Mouse (Mus musculus) naive thymus-derived CD4-positive, alpha-beta T cell, adult 2 months (primary cell): ENCODE results near the gene Ajap1.

Source experiments
- DNase-seq: peaks from one replicate; pipeline ENCODE4 v3.0.0-alpha.2; 2011; ENCODE audit warnings: low read depth

Ajap1 gene

GRCm38 (mm10) chr4:153357539-153358242, 124.9 kb downstream of the Ajap1 start:
- no peak for DNase-seq

DNA sequence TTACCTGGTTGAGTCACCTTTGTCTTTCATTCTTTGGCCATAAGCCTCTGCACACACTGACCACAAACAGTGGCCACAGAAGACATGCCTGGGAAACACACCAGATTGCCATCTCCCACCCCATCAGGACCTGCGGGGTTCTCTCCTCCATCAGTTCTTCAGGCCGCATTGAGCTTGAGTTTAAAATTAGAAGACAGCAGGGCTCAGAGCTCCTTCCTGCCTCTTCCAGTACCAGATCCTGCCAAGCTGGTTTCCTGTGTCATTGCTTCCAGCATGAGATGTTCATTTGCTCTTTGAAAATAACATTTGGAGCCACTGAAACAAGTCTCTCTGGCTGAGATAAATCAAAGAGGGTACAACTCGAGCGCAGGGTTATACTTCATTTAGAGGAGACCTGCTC, 126.4 kb downstream of the Ajap1 start:
- no peak for DNase-seq

DNA sequence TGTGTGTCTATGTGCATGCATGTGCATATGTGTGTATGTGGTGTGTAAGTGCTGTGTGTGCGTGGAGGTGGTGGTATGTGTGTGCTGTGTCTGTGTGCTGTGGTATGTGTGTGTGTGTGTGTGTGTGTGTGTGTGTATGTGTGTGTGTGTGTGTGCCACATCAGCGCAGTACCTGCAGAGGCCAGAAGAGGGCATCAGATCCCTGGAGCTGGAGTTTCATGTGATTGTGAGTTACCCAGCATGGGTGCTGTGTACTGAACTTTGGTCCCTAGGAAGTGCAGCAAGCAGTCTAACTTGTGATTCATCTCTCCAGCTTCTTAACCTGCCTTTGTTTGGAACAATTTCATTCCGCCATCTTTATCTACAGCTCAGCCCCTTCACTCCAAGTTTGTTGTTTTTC, 137.6 kb downstream of the Ajap1 start:
- no peak for DNase-seq

DNA sequence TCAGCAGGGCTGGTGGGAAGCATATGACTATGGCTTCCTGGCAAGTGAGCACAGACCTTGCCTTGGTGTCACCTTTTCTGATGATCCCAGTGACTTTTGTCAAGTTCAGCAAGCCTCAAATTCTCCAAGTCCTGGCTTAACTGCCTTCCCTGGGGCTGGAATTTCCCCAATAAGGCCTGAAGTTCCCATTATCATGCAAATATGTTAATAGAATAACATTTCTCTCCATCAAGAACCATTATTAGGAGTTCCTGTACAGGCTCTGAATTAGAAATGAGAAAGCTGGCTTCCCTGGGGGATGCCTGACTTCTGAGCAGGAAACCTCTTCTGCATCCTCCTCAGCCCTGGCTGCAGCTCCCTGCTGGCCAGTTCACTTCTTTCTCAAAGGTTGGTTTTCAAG, 141.7 kb downstream of the Ajap1 start:
- DNase-seq, result no peak

DNA sequence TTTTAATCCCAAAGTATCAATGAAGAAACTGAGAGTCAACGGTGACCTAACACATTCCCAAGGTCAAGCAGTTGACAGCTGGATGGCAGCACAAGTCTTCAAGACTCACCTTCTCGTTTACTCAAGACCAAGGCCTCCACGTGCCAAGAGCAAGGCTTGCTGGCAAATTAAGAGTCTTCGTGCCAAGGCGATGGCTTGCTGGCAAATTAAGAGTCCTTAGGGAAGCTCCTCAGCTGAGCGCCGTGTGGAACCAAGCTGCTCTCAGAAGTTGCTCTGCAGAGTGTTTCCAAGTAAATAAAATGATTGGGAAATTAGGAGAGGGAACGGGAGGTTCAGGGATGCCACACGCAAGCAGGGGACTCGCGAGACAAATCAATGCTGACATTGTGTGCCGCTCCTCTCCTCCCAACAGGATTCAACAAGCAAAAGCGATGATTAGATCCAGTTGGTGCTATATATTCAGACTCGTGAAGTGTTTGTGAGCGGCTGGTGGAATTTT, 147.3 kb downstream of the Ajap1 start:
- DNase-seq, result no peak

- no peak for DNase-seq
Measured at GRCm38 (mm10) chr4:153327809-153328208, 154.8 kb downstream of the Ajap1 start.
